Mouse (Mus musculus): ENCODE results near the gene Kcnrg. TPM values are rescaled to one million over a fixed set of nuclear protein-coding genes. Genes with fewer than 3 reads are reported as not detected.
"Not testable (repeated sequence)": the region's sequence is repeated elsewhere in the genome, so short reads cannot be mapped to it uniquely, and the experiment has no call there.

Kcnrg gene
- polyA plus RNA-seq, 1 experiment from 2014 or later = 1.4 TPM

GRCm38 (mm10) chr14:61599057-61599806 is 8.0 kb upstream of the Kcnrg start:
- H3K9ac ChIP-seq = peak overlapping the region; percentile 74
- WGBS = 3% methylated on average over 44 of the region's 44 CpGs
- H3K4me2 ChIP-seq = peak overlapping the region; percentile 57
- peak overlapping the region; percentile 80 for H3K27ac ChIP-seq
- peak; percentile 94 for ATAC-seq (ENCODE audit: borderline replicate concordance, extremely low read depth, low FRiP score, low TSS enrichment)
- H3K9me3 ChIP-seq = no peaks in the 10 kb centered on the region
- H3K4me1 ChIP-seq = peaks cover 14% of the 10 kb centered on the region; the same call in 1 of the 2 replicates
- H3K36me3 ChIP-seq = no peaks in the 10 kb centered on the region; the same call in 1 of the 2 replicates
- peak overlapping the region; percentile 73 for H3K4me3 ChIP-seq
- H3K27me3 ChIP-seq = no peaks in the 10 kb centered on the region

GRCm38 (mm10) chr14:61601348-61601747 is 5.9 kb upstream of the Kcnrg start:
- H3K4me1 ChIP-seq = peaks cover 14% of the 10 kb centered on the region; the same call in 1 of the 2 replicates
- H3K9me3 ChIP-seq = no peaks in the 10 kb centered on the region
- no peaks in the 10 kb centered on the region for H3K27me3 ChIP-seq
- no peak overlapping the region for H3K4me2 ChIP-seq
- ATAC-seq (ENCODE audit: borderline replicate concordance, extremely low read depth, low FRiP score, low TSS enrichment) = no peak
- no peak overlapping the region for H3K9ac ChIP-seq
- no peak overlapping the region for H3K27ac ChIP-seq
- no peak overlapping the region for H3K4me3 ChIP-seq
- 65% methylated on average over 9 of the region's 9 CpGs for WGBS
- H3K36me3 ChIP-seq = peaks cover 6% of the 10 kb centered on the region

- Histone ChIP-seq H3K9ac (no peak overlapping the region), H3K4me2 (no peak overlapping the region), H3K36me3 (peaks cover 11% of the 10 kb centered on the region), H3K9me3 (no peaks in the 10 kb centered on the region), H3K27ac (no peak overlapping the region), H3K4me3 (no peak overlapping the region), H3K4me1 (peaks cover 14% of the 10 kb centered on the region; the same call in 1 of the 2 replicates), H3K27me3 (no peaks in the 10 kb centered on the region)
- WGBS = 83% methylated on average over 8 of the region's 8 CpGs
- ATAC-seq (ENCODE audit: borderline replicate concordance, extremely low read depth, low FRiP score, low TSS enrichment) = no peak
Observed at GRCm38 (mm10) chr14:61603069-61603755, 4.0 kb upstream of the Kcnrg start.

GRCm38 (mm10) chr14:61604081-61604480 is 3.2 kb upstream of the Kcnrg start:
- no peaks in the 10 kb centered on the region for H3K27me3 ChIP-seq
- H3K27ac ChIP-seq = no peak overlapping the region
- no peaks in the 10 kb centered on the region for H3K9me3 ChIP-seq
- WGBS = 83% methylated on average over 3 of the region's 3 CpGs
- peaks cover 11% of the 10 kb centered on the region for H3K36me3 ChIP-seq
- H3K9ac ChIP-seq = no peak overlapping the region
- no peak overlapping the region for H3K4me2 ChIP-seq
- peaks cover 14% of the 10 kb centered on the region; the same call in 1 of the 2 replicates for H3K4me1 ChIP-seq
- H3K4me3 ChIP-seq = no peak overlapping the region
- ATAC-seq (ENCODE audit: borderline replicate concordance, extremely low read depth, low FRiP score, low TSS enrichment) = no peak

GRCm38 (mm10) chr14:61606088-61606487 is 1.2 kb upstream of the Kcnrg start:
- H3K4me1 ChIP-seq; H3K4me3 ChIP-seq; H3K9ac ChIP-seq; H3K4me2 ChIP-seq; H3K27ac ChIP-seq; H3K27me3 ChIP-seq; ATAC-seq (ENCODE audit: borderline replicate concordance, extremely low read depth, low FRiP score, low TSS enrichment); H3K9me3 ChIP-seq: not testable (repeated sequence)
- peaks cover 11% of the 10 kb centered on the region for H3K36me3 ChIP-seq
- 87% methylated on average over 2 of the region's 2 CpGs for WGBS

- H3K4me3 ChIP-seq = no peak overlapping the region
- ATAC-seq (ENCODE audit: borderline replicate concordance, extremely low read depth, low FRiP score, low TSS enrichment) = no peak
- H3K27me3 ChIP-seq = no peaks in the 10 kb centered on the region
- H3K9me3 ChIP-seq = no peaks in the 10 kb centered on the region
- no peak overlapping the region for H3K9ac ChIP-seq
- WGBS = 92% methylated on average over 5 of the region's 5 CpGs
- H3K4me2 ChIP-seq = no peak overlapping the region
- H3K4me1 ChIP-seq = no peaks in the 10 kb centered on the region
- no peak overlapping the region for H3K27ac ChIP-seq
- 0 out of 2 replicates have a peak, but pooled peaks cover 2% of the 10 kb centered on the region for H3K36me3 ChIP-seq
Observed at GRCm38 (mm10) chr14:61611766-61612165, 4.5 kb downstream of the Kcnrg start.

GRCm38 (mm10) chr14:61613319-61613718 is 6.1 kb downstream of the Kcnrg start:
- H3K4me2 ChIP-seq = no peak overlapping the region
- ATAC-seq (ENCODE audit: borderline replicate concordance, extremely low read depth, low FRiP score, low TSS enrichment) = no peak
- H3K4me1 ChIP-seq = no peaks in the 10 kb centered on the region
- 70% methylated on average over 2 of the region's 2 CpGs for WGBS
- H3K9me3 ChIP-seq = no peaks in the 10 kb centered on the region
- H3K27ac ChIP-seq = no peak overlapping the region; the same call in 1 of the 2 replicates
- H3K36me3 ChIP-seq = no peaks in the 10 kb centered on the region
- no peak overlapping the region for H3K4me3 ChIP-seq
- H3K27me3 ChIP-seq = no peaks in the 10 kb centered on the region
- H3K9ac ChIP-seq = no peak overlapping the region

GRCm38 (mm10) chr14:61620371-61620770 is 13.1 kb downstream of the Kcnrg start:
- Histone ChIP-seq H3K36me3 (peaks cover 11% of the 10 kb centered on the region), H3K9ac (no peak overlapping the region), H3K4me2 (no peak overlapping the region), H3K9me3 (no peaks in the 10 kb centered on the region), H3K27ac (no peak overlapping the region), H3K27me3 (no peaks in the 10 kb centered on the region), H3K4me1 (no peaks in the 10 kb centered on the region), H3K4me3 (no peak overlapping the region)
- WGBS = 84% methylated on average over 2 of the region's 2 CpGs
- ATAC-seq (ENCODE audit: borderline replicate concordance, extremely low read depth, low FRiP score, low TSS enrichment) = no peak

- H3K36me3 ChIP-seq = peaks cover 25% of the 10 kb centered on the region
- H3K4me2 ChIP-seq = no peak overlapping the region
- H3K27ac ChIP-seq = no peak overlapping the region
- H3K9ac ChIP-seq = no peak overlapping the region
- H3K4me1 ChIP-seq = no peaks in the 10 kb centered on the region
- ATAC-seq (ENCODE audit: borderline replicate concordance, extremely low read depth, low FRiP score, low TSS enrichment) = no peak
- no peak overlapping the region for H3K4me3 ChIP-seq
- H3K9me3 ChIP-seq = no peaks in the 10 kb centered on the region
- no peaks in the 10 kb centered on the region for H3K27me3 ChIP-seq
Observed at GRCm38 (mm10) chr14:61635969-61636368, 28.7 kb downstream of the Kcnrg start.

GRCm38 (mm10) chr14:61642668-61643067 is 35.4 kb downstream of the Kcnrg start:
- WGBS = 36% methylated on average over 1 of the region's 1 CpGs
- 0 out of 2 replicates have a peak, but pooled peaks have one; percentile 42 for ATAC-seq (ENCODE audit: borderline replicate concordance, extremely low read depth, low FRiP score, low TSS enrichment)
- no peak overlapping the region for H3K4me3 ChIP-seq

GRCm38 (mm10) chr14:61645547-61645946 is 38.3 kb downstream of the Kcnrg start:
- 19% methylated on average over 1 of the region's 1 CpGs for WGBS
- no peak overlapping the region for H3K4me3 ChIP-seq
- H3K4me1 ChIP-seq = peaks cover 12% of the 10 kb centered on the region
- no peak for ATAC-seq (ENCODE audit: borderline replicate concordance, extremely low read depth, low FRiP score, low TSS enrichment)
- H3K9ac ChIP-seq = no peak overlapping the region
- H3K27me3 ChIP-seq = no peaks in the 10 kb centered on the region
- H3K27ac ChIP-seq = no peak overlapping the region
- H3K36me3 ChIP-seq = no peaks in the 10 kb centered on the region
- H3K4me2 ChIP-seq = no peak overlapping the region
- H3K9me3 ChIP-seq = no peaks in the 10 kb centered on the region

More at GRCm38 (mm10) chr14:61642668-61643067, 35.4 kb downstream of the Kcnrg start:
- Histone ChIP-seq H3K36me3 (no peaks in the 10 kb centered on the region), H3K9me3 (no peaks in the 10 kb centered on the region), H3K9ac (no peak overlapping the region), H3K27ac (no peak overlapping the region), H3K4me1 (no peaks in the 10 kb centered on the region), H3K27me3 (no peaks in the 10 kb centered on the region), H3K4me2 (no peak overlapping the region)
